Mouse (Mus musculus): ENCODE data around the gene Gm49510. TPM values are rescaled to one million over a fixed set of nuclear protein-coding genes. Genes with fewer than 3 reads are reported as not detected.

Gene Gm49510
- polyA plus RNA-seq, 1 experiment from 2014 or later, result 0.26 TPM

GRCm38 (mm10) chr15:78916052-78916826, 16.8 kb downstream of the Gm49510 start:
- WGBS (ENCODE audit: insufficient replicate concordance), result 77% methylated on average over 12 of the region's 12 CpGs
- Histone ChIP-seq H3K9me3 (replicated peaks) (no peaks in the 10 kb centered on the region), H3K27ac (replicated peaks) (peak overlapping the region; percentile 48), H3K36me3 (replicated peaks) (peaks cover 15% of the 10 kb centered on the region), H3K4me1 (replicated peaks) (peaks cover 61% of the 10 kb centered on the region), H3K4me2 (peak overlapping the region; percentile 100), H3K27me3 (0 out of 2 replicates have a peak, but pooled peaks cover 6% of the 10 kb centered on the region), H3K4me3 (replicated peaks) (peak overlapping the region; percentile 4; the same call in 1 of the 2 replicates), H3K9ac (no peak overlapping the region)
- no peak for ATAC-seq (ENCODE audit: insufficient read depth)

- H3K27me3 ChIP-seq, result 0 out of 2 replicates have a peak, but pooled peaks cover 6% of the 10 kb centered on the region
- H3K27ac ChIP-seq (replicated peaks), result no peak overlapping the region
- no peak for ATAC-seq (ENCODE audit: insufficient read depth)
- no peaks in the 10 kb centered on the region for H3K9me3 ChIP-seq (replicated peaks)
- H3K9ac ChIP-seq, result no peak overlapping the region
- no peak overlapping the region for H3K4me2 ChIP-seq
- peaks cover 68% of the 10 kb centered on the region for H3K4me1 ChIP-seq (replicated peaks)
- H3K36me3 ChIP-seq (replicated peaks), result peaks cover 10% of the 10 kb centered on the region; the same call in 1 of the 2 replicates
- WGBS (ENCODE audit: insufficient replicate concordance), result 87% methylated on average over 23 of the region's 23 CpGs
- H3K4me3 ChIP-seq (replicated peaks), result no peak overlapping the region
Observed at GRCm38 (mm10) chr15:78918126-78918525, 18.7 kb downstream of the Gm49510 start.

GRCm38 (mm10) chr15:78919914-78920313, 20.4 kb downstream of the Gm49510 start:
- WGBS (ENCODE audit: insufficient replicate concordance), result 76% methylated on average over 12 of the region's 12 CpGs
- no peaks in the 10 kb centered on the region for H3K9me3 ChIP-seq (replicated peaks)
- H3K27ac ChIP-seq (replicated peaks), result peak overlapping the region; percentile 66
- peaks cover 68% of the 10 kb centered on the region for H3K4me1 ChIP-seq (replicated peaks)
- no peak overlapping the region for H3K4me3 ChIP-seq (replicated peaks)
- peaks cover 10% of the 10 kb centered on the region; the same call in 1 of the 2 replicates for H3K36me3 ChIP-seq (replicated peaks)
- no peak overlapping the region for H3K9ac ChIP-seq
- H3K27me3 ChIP-seq, result no peaks in the 10 kb centered on the region
- no peak for ATAC-seq (ENCODE audit: insufficient read depth)
- H3K4me2 ChIP-seq, result no peak overlapping the region

GRCm38 (mm10) chr15:78922700-78923099, 23.2 kb downstream of the Gm49510 start:
- no peaks in the 10 kb centered on the region for H3K27me3 ChIP-seq
- H3K9ac ChIP-seq, result peak overlapping the region; percentile 66
- 13% methylated on average over 7 of the region's 7 CpGs for WGBS (ENCODE audit: insufficient replicate concordance)
- no peaks in the 10 kb centered on the region for H3K9me3 ChIP-seq (replicated peaks)
- ATAC-seq (ENCODE audit: insufficient read depth), result peak; percentile 81
- H3K27ac ChIP-seq (replicated peaks), result peak overlapping the region; percentile 98
- H3K4me2 ChIP-seq, result peak overlapping the region; percentile 79
- peaks cover 75% of the 10 kb centered on the region for H3K4me1 ChIP-seq (replicated peaks)
- H3K36me3 ChIP-seq (replicated peaks), result peaks cover 10% of the 10 kb centered on the region; the same call in 1 of the 2 replicates
- H3K4me3 ChIP-seq (replicated peaks), result peak overlapping the region; percentile 49

GRCm38 (mm10) chr15:78923585-78923984, 24.1 kb downstream of the Gm49510 start:
- peak overlapping the region; percentile 79 for H3K4me2 ChIP-seq
- no peaks in the 10 kb centered on the region for H3K27me3 ChIP-seq
- H3K4me3 ChIP-seq (replicated peaks), result peak overlapping the region; percentile 49
- WGBS (ENCODE audit: insufficient replicate concordance), result 15% methylated on average over 6 of the region's 6 CpGs
- H3K9me3 ChIP-seq (replicated peaks), result no peaks in the 10 kb centered on the region
- H3K9ac ChIP-seq, result peak overlapping the region; percentile 66
- peak overlapping the region; percentile 98 for H3K27ac ChIP-seq (replicated peaks)
- peak; percentile 77 for ATAC-seq (ENCODE audit: insufficient read depth)
- peaks cover 84% of the 10 kb centered on the region for H3K4me1 ChIP-seq (replicated peaks)
- peaks cover 5% of the 10 kb centered on the region; the same call in 1 of the 2 replicates for H3K36me3 ChIP-seq (replicated peaks)

- H3K27me3 ChIP-seq, result no peaks in the 10 kb centered on the region
- peaks cover 87% of the 10 kb centered on the region for H3K4me1 ChIP-seq (replicated peaks)
- peaks cover 8% of the 10 kb centered on the region; the same call in 1 of the 2 replicates for H3K36me3 ChIP-seq (replicated peaks)
- H3K4me3 ChIP-seq (replicated peaks), result no peak overlapping the region
- H3K9me3 ChIP-seq (replicated peaks), result no peaks in the 10 kb centered on the region
- no peak for ATAC-seq (ENCODE audit: insufficient read depth)
- H3K4me2 ChIP-seq, result peak overlapping the region; percentile 92; the same call in 1 of the 2 replicates
- H3K9ac ChIP-seq, result no peak overlapping the region
- H3K27ac ChIP-seq (replicated peaks), result peak overlapping the region; percentile 98
- WGBS (ENCODE audit: insufficient replicate concordance), result 51% methylated on average over 8 of the region's 8 CpGs
Observed at GRCm38 (mm10) chr15:78925129-78925528, 25.7 kb downstream of the Gm49510 start.

GRCm38 (mm10) chr15:78926021-78926919, 26.8 kb downstream of the Gm49510 start, which contains the start of gene Lgals1:
Gene Lgals1 (plus strand): TSS chr15:78926725.
- H3K4me3 ChIP-seq (replicated peaks), result peak within 1 kb of the TSS; percentile 59
- H3K9ac ChIP-seq, result peak within 1 kb of the TSS; percentile 58
- H3K27ac ChIP-seq (replicated peaks), result peak within 1 kb of the TSS; percentile 98
- H3K27me3 ChIP-seq, result no peaks in the 10 kb centered on the region
- 6% methylated on average over 20 of the region's 20 CpGs for WGBS (ENCODE audit: insufficient replicate concordance)
- peak; percentile 38 for ATAC-seq (ENCODE audit: insufficient read depth)
- no peaks in the 10 kb centered on the region for H3K9me3 ChIP-seq (replicated peaks)
- H3K4me1 ChIP-seq (replicated peaks), result peaks cover 84% of the 10 kb centered on the region
- H3K4me2 ChIP-seq, result peak within 1 kb of the TSS; percentile 92
- H3K36me3 ChIP-seq (replicated peaks), result peaks cover 10% of the 10 kb centered on the region; the same call in 1 of the 2 replicates

- Histone ChIP-seq H3K4me3 (replicated peaks) (peak overlapping the region; percentile 59), H3K9me3 (replicated peaks) (no peaks in the 10 kb centered on the region), H3K27me3 (no peaks in the 10 kb centered on the region), H3K36me3 (replicated peaks) (peaks cover 10% of the 10 kb centered on the region; the same call in 1 of the 2 replicates), H3K4me2 (peak overlapping the region; percentile 92), H3K4me1 (replicated peaks) (peaks cover 84% of the 10 kb centered on the region), H3K9ac (peak overlapping the region; percentile 58), H3K27ac (replicated peaks) (peak overlapping the region; percentile 98)
- ATAC-seq (ENCODE audit: insufficient read depth), result no peak
- 6% methylated on average over 15 of the region's 15 CpGs for WGBS (ENCODE audit: insufficient replicate concordance)
Observed at GRCm38 (mm10) chr15:78927021-78927787, 27.7 kb downstream of the Gm49510 start.

GRCm38 (mm10) chr15:78927788-78928457, 28.5 kb downstream of the Gm49510 start:
- peak overlapping the region; percentile 98 for H3K27ac ChIP-seq (replicated peaks)
- peak overlapping the region; percentile 92 for H3K4me2 ChIP-seq
- no peaks in the 10 kb centered on the region for H3K27me3 ChIP-seq
- peaks cover 10% of the 10 kb centered on the region; the same call in 1 of the 2 replicates for H3K36me3 ChIP-seq (replicated peaks)
- peaks cover 81% of the 10 kb centered on the region for H3K4me1 ChIP-seq (replicated peaks)
- H3K4me3 ChIP-seq (replicated peaks), result peak overlapping the region; percentile 59
- H3K9me3 ChIP-seq (replicated peaks), result no peaks in the 10 kb centered on the region
- under 1% methylated on average over 27 of the region's 35 CpGs for WGBS (ENCODE audit: insufficient replicate concordance)
- H3K9ac ChIP-seq, result peak overlapping the region; percentile 58
- 0 out of 2 replicates have a peak, but pooled peaks have one; percentile 3 for ATAC-seq (ENCODE audit: insufficient read depth)

GRCm38 (mm10) chr15:78928539-78928938, 29.1 kb downstream of the Gm49510 start:
- H3K4me3 ChIP-seq (replicated peaks), result peak overlapping the region; percentile 59
- H3K27ac ChIP-seq (replicated peaks), result peak overlapping the region; percentile 98
- no peak for ATAC-seq (ENCODE audit: insufficient read depth)
- H3K9ac ChIP-seq, result peak overlapping the region; percentile 58; the same call in 1 of the 2 replicates
- H3K9me3 ChIP-seq (replicated peaks), result no peaks in the 10 kb centered on the region
- 43% methylated on average over 8 of the region's 8 CpGs for WGBS (ENCODE audit: insufficient replicate concordance)
- peak overlapping the region; percentile 92 for H3K4me2 ChIP-seq
- peaks cover 80% of the 10 kb centered on the region for H3K4me1 ChIP-seq (replicated peaks)
- no peaks in the 10 kb centered on the region for H3K27me3 ChIP-seq
- peaks cover 10% of the 10 kb centered on the region; the same call in 1 of the 2 replicates for H3K36me3 ChIP-seq (replicated peaks)

Data from liver, embryonic 15.5 days (tissue).